Mouse (Mus musculus) 416B (cell line): ENCODE measurements at regions not wholly inside any gene's neighbourhood (a gene's known extent, or its start where the extent isn't known, plus 50 kb on each side); places are given as distances from the start of the nearest gene placed in this dataset.

Experiments used
- DNase-seq: peaks from one replicate; pipeline ENCODE4 v3.0.0; 2011; ENCODE audit warnings: low read depth

GRCm38 (mm10) chr4:22998994-22999393, 510.8 kb upstream of the Pou3f2 start:
- no peak for DNase-seq

- DNase-seq, result no peak
Measured at GRCm38 (mm10) chr4:22997198-22997985, 509.2 kb upstream of the Pou3f2 start.

GRCm38 (mm10) chr4:22986763-22987468, 498.8 kb upstream of the Pou3f2 start:
- no peak for DNase-seq

- no peak for DNase-seq
Measured at GRCm38 (mm10) chr4:22973585-22974116, 485.5 kb upstream of the Pou3f2 start.

GRCm38 (mm10) chr4:22972784-22973584, 484.8 kb upstream of the Pou3f2 start:
- no peak for DNase-seq

- DNase-seq, result no peak
Measured at GRCm38 (mm10) chr4:22971127-22971526, 483.0 kb upstream of the Pou3f2 start.

- no peak for DNase-seq
Measured at GRCm38 (mm10) chr4:22970495-22970894, 482.3 kb upstream of the Pou3f2 start.

GRCm38 (mm10) chr4:22949422-22949821, 461.3 kb upstream of the Pou3f2 start:
- no peak for DNase-seq

GRCm38 (mm10) chr4:22948880-22949279, 460.7 kb upstream of the Pou3f2 start:
- no peak for DNase-seq

- DNase-seq, result no peak
Measured at GRCm38 (mm10) chr4:22946788-22947406, 458.7 kb upstream of the Pou3f2 start.

- DNase-seq, result no peak
Measured at GRCm38 (mm10) chr4:22938302-22938701, 450.1 kb upstream of the Pou3f2 start.

- DNase-seq, result no peak
Measured at GRCm38 (mm10) chr4:22924181-22924580, 436.0 kb upstream of the Pou3f2 start.

- no peak for DNase-seq
Measured at GRCm38 (mm10) chr4:22914886-22915285, 426.7 kb upstream of the Pou3f2 start.

GRCm38 (mm10) chr4:22892694-22893046, 404.5 kb upstream of the Pou3f2 start:
- no peak for DNase-seq

GRCm38 (mm10) chr4:22891974-22892693, 404.0 kb upstream of the Pou3f2 start:
- DNase-seq, result no peak

GRCm38 (mm10) chr4:22880692-22881091, 392.5 kb upstream of the Pou3f2 start:
- DNase-seq, result no peak

GRCm38 (mm10) chr4:22875392-22875791, 387.2 kb upstream of the Pou3f2 start:
- DNase-seq, result no peak

GRCm38 (mm10) chr4:22836124-22836445, 347.9 kb upstream of the Pou3f2 start:
- DNase-seq, result no peak

- no peak for DNase-seq
Measured at GRCm38 (mm10) chr4:22835381-22836123, 347.4 kb upstream of the Pou3f2 start.

- DNase-seq, result no peak
Measured at GRCm38 (mm10) chr4:22833851-22834440, 345.8 kb upstream of the Pou3f2 start.
